Mouse (Mus musculus) right cerebral cortex, adult 18-20 months (tissue): ENCODE measurements around the gene Mrps36.
"Not testable (repeated sequence)": the region's sequence is repeated elsewhere in the genome, so short reads cannot be mapped to it uniquely, and the experiment has no call there.

ENCODE experiments used
- DNase-seq: peaks from one replicate; pipeline ENCODE4 v3.0.0; 2022; ENCODE audit warnings: mixed read lengths

Mrps36 gene

GRCm38 (mm10) chr13:100731462-100732046 lies 12.9 kb downstream of the Mrps36 start:
- DNase-seq, result not testable (repeated sequence)

DNA sequence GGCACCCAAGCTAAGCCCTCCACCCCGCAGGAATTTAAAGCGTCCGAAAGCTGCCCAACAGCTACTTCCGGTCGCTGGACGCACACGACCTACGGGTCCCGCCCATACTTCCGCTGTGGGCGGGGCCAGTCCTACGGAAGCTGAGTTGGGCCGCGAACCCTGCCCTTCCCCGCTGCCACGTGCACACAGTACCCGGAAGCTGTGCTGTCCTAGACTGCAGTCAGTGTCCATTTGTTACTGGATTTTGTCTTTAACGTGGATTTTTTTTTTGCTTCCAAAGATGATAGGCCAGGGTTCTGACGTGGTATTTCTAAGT lies 13.6 kb downstream of the Mrps36 start, which contains the start of gene Cdk7:
Gene Cdk7, minus strand, starts transcription at position 79 of the 316 bp plus-strand sequence.
- DNase-seq, result peak; percentile 95

DNA sequence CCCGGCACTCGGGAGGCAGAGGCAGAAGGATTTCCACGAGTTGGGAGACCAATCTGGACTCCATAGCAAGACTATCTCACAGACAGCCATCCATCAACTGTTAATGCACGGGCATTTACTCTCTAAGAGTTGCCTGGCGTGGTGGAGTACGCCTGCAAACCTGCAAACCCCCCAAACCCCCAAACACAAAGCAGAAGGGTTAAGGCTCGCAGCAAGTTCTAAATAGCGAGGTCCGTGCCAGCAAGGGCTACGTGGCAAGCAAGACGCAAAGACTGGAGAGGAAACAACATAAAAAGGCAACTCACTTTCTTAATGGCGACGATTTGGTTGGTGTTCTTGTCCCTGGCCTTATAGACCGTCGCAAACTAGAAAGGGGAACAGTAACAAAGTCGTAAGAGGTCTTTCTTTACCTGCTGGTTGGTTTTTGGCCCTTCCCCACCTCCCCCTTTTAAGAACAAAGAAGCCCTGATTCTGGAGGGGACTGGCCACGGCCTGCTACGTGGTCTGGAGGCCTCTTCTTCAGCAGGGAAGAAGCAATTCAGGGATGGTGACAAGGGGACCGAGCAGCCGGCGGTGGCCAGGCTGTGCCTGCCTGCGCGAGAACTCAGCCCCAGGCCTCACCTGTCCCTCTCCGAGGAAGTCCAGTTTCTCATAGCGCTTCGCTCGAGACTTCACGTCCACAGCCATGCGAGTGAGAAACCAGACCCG lies 14.2 kb downstream of the Mrps36 start:
- no peak for DNase-seq

DNA sequence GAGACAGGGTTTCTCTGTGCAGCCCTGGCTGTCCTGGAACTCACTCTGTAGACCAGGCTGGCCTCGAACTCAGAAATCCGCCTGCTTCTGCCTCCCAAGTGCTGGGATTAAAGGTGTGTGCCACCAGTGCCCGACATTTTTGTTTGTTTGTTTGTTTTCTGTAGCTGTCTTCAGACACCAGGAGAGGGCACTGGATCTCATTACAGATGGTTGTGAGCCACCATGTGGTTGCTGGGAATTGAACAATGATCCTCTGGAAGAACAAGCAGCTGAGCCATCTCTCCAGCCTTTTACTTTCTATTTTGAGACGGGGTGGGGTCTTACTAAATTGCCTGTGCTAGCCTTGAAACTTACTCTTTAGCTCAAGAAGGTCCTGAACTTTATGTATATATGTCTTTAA lies 15.9 kb downstream of the Mrps36 start:
- not testable (repeated sequence) for DNase-seq

GRCm38 (mm10) chr13:100728086-100728485 lies 16.4 kb downstream of the Mrps36 start:
- DNase-seq, result no peak

DNA sequence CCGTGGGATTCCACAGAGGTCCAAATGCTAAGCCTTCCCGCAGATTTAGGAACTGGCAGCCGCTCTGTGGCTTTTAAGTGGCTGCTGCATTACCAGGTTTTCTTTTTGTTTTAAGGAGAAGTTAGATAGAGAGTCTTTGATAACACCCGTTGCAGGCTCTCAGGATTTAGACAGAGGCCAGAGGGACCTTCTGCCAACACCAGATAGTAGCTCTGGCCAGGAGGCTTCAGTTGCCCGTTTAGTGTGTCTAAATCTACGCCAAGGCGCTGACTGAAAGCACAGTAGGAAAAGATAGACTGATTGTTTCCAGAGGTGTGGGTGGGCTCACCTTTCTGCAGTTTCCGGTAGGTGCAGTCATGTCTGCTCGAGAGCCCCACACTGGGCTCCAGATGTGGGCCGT lies 19.3 kb downstream of the Mrps36 start:
- no peak for DNase-seq

DNA sequence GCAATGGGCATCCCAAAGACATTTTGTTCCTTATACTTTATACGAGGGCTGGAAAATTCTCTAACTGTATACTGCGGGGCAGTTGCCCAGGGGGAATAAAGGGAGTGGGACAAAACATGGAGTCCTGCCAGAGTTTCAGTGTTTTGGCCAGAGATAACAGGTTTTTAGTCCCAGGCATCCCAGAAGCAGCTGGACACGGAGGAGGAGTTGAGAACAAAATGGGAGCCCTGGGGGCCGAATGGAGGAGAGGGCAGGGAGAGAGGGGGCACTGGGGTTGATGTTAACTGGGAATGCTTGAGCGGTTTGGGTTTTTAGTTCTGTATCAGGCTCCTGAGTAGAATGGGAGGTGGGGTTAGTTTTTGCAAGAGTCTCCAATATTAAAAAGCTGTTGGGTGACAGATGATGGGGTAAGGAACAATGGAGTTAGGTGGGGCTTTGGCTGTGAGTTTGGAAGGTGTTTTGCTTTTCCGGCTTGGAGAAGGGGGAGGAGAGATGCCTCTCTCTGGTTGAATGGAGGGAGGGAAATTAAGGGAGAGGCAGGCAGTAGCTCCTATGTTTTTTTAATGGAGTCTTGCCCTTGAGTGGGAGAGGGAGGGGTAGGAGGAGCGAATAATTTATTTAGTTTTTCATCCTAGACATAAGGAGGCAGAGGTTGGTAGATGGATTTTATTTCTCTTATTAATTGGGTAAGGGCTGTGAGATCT lies 20.3 kb downstream of the Mrps36 start:
- no peak for DNase-seq

DNA sequence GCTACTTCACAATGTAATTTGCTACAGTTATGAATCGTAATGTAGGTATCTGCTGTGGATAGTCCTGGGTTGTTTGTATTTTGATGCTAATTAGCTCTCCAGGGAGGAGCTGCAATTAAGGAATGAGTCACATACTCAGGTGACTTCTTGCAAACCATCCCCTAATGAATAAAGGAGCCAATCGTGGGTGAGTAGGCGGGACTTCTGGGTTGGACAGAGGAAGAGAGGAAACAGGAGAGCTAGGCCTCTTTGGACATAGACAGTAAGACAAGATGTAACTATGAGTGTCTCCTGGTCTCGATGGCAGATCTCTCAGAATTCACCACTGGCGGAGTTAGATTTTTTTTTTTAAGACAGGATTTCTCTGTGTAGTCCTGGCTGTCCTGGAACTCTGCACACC lies 22.8 kb downstream of the Mrps36 start:
- no peak for DNase-seq

- no peak for DNase-seq
These were observed 29.0 kb downstream of the Mrps36 start for GRCm38 (mm10) chr13:100715467-100715866.

- DNase-seq, result no peak
These were observed 38.3 kb downstream of the Mrps36 start for GRCm38 (mm10) chr13:100706206-100706605.

DNA sequence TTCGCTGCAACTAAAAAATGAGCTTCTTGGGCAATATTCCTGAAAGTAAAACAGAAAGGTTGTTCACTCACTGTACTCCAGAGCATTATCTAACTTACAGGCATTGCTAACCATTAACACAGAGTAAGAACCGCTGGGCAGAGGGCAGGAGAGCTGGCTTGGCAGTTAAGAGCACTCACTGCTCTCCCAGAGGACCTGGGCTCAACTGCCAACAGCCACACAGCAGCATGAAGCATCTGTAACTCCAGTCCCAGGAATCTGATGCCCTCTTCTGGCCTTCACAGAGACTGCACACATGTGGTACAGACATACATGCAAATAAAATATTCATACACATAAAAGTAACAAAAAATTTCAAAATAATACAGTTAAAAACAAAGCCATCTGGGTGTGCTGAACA lies 41.0 kb downstream of the Mrps36 start:
- no peak for DNase-seq

GRCm38 (mm10) chr13:100698866-100699265 lies 45.6 kb downstream of the Mrps36 start:
- no peak for DNase-seq

DNA sequence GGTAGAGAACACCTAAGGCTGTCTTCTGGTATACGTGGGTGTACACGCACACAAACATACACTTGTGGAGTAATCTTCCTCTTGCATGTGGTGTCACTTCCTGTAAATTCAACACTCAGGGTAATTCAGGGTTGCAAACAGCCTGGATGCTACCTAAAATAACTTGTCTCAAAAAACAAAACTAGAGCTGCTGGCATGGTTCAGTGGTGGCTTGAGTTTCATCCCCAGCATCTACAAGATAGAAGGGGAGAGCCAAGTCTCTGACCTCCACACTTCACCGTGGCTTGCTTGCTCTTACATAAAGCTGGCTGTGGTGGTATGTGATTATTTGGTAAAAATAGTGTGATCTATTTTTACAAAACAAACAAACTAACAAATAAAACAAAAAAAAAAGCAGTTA lies 46.9 kb downstream of the Mrps36 start:
- no peak for DNase-seq

GRCm38 (mm10) chr13:100687513-100687912 lies 56.9 kb downstream of the Mrps36 start:
- DNase-seq, result no peak
